ENCODE assay signal across 8 mouse cellular contexts in genomic region chr10:89686139-89686808, GRCm38 (mm10). TPM values are rescaled to one million over a fixed set of nuclear protein-coding genes. Genes with fewer than 3 reads are reported as not detected.
DNase-seq lines count a peak whose midpoint lies in the region; ATAC-seq lines count a peak whose summit lies in the region.

Scyl2 (minus strand) TSS chr10:89686285.

- WGBS in intestine, embryonic 14.5 days: 4% methylated on average over 30 of the region's 31 CpGs

- peak; percentile 96 to 99 for DNase-seq in adrenal gland, adult (ENCODE audit: inconsistent age in 2 of 2, low spot score in 1 of 2)
- DNase-seq in embryo, embryonic 10.5 days (ENCODE audit: low spot score): peak; percentile 95
- DNase-seq in gastrocnemius, postnatal 25 days: peak; percentile 91
- peak; percentile 98 for DNase-seq in intestine, embryonic 14.5 days (ENCODE audit: low spot score)
- peak; percentile 94 for DNase-seq in left cerebral cortex, postnatal 14 days (ENCODE audit: low spot score in 2 of 2)
- peak; percentile 94 for DNase-seq in mesoderm, embryonic 11.5 days (ENCODE audit: low read depth, low spot score)
- DNase-seq in right cerebral cortex, postnatal 36 days (ENCODE audit: low spot score in 2 of 2): peak; percentile 88 to 94
- DNase-seq in yolk sac, embryonic 10.5 days (ENCODE audit: low spot score): peak; percentile 95

- peak within 1 kb of the TSS; percentile 90 for H3K4me3 ChIP-seq in intestine, embryonic 14.5 days (ENCODE audit: low read depth, low read length)

- peak within 1 kb of the TSS; percentile 59 for H3K27ac ChIP-seq in intestine, embryonic 14.5 days (ENCODE audit: low read depth)

- H3K4me1 ChIP-seq in intestine, embryonic 14.5 days (replicated peaks; ENCODE audit: control insufficient read depth, insufficient read depth, low read length): peaks cover 6% of the 10 kb centered on the region

- no peaks in the 10 kb centered on the region for H3K27me3 ChIP-seq in intestine, embryonic 14.5 days (replicated peaks; ENCODE audit: control insufficient read depth, insufficient read depth, low read length)

- H3K36me3 ChIP-seq in intestine, embryonic 14.5 days (ENCODE audit: control insufficient read depth, insufficient read depth, low read length): no peaks in the 10 kb centered on the region

- intact Hi-C loops in left cerebral cortex, postnatal 14 days (cut with DNase I): no loop called here

- peak; percentile 99 for ATAC-seq in intestine, embryonic 14.5 days (replicated peaks; ENCODE audit: low FRiP score, low TSS enrichment, low read depth)

- H3K9ac ChIP-seq in intestine, embryonic 14.5 days (ENCODE audit: low read length): peak within 1 kb of the TSS; percentile 86

- H3K9me3 ChIP-seq in intestine, embryonic 14.5 days (ENCODE audit: control insufficient read depth, low read length): no peaks in the 10 kb centered on the region

- peak within 1 kb of the TSS; percentile 80 for H3K4me2 ChIP-seq in intestine, embryonic 14.5 days (ENCODE audit: low read length)

RNA-seq across cellular contexts. Expression of gene Scyl2, which starts in this region (rescaled TPM):
- total RNA-seq in gastrocnemius, postnatal 25 days (2021): 10 to 100 TPM; 11.5 to 12.0 TPM
- 14.3 and 14.5 TPM in 2 replicates for polyA plus RNA-seq in intestine, embryonic 14.5 days (2014; fragmentation: Nextera tagmentation; extraction: Ambion mirVana)
- total RNA-seq in left cerebral cortex, postnatal 14 days (2021): 10 to 100 TPM; 33.0 to 33.5 TPM

Comparison
In these comparisons a context has a peak if more than half of its experiments do, and no peak if none do; other contexts are left out.
1. Peak in every context shown above with its lines: DNase-seq, ATAC-seq, H3K4me3 ChIP-seq and H3K27ac ChIP-seq.